Mouse (Mus musculus) myocyte (in vitro differentiated cells): ENCODE data around the gene Lrpap1.

Experiments used
- E2F4 ChIP-seq: IDR thresholded peaks from one replicate; pipeline ENCODE4 v1.6.1; 2011; ENCODE audit warnings: mild to moderate bottlenecking, control low read depth, moderate library complexity; ENCODE audit not compliant: insufficient read depth
- POLR2A ChIP-seq: IDR thresholded peaks from one replicate; pipeline ENCODE4 v1.6.1; 2011; ENCODE audit warnings: low read depth, mild to moderate bottlenecking, control low read depth, moderate library complexity; ENCODE audit not compliant: insufficient read length
- POLR2AphosphoS2 ChIP-seq: IDR thresholded peaks from one replicate; pipeline ENCODE4 v1.6.1; 2011; ENCODE audit warnings: low read depth, control low read depth; ENCODE audit not compliant: insufficient read length
- USF1 ChIP-seq: IDR thresholded peaks from one replicate; pipeline ENCODE4 v1.6.1; 2011; ENCODE audit warnings: low read depth, mild to moderate bottlenecking, control low read depth, moderate library complexity

DNA sequence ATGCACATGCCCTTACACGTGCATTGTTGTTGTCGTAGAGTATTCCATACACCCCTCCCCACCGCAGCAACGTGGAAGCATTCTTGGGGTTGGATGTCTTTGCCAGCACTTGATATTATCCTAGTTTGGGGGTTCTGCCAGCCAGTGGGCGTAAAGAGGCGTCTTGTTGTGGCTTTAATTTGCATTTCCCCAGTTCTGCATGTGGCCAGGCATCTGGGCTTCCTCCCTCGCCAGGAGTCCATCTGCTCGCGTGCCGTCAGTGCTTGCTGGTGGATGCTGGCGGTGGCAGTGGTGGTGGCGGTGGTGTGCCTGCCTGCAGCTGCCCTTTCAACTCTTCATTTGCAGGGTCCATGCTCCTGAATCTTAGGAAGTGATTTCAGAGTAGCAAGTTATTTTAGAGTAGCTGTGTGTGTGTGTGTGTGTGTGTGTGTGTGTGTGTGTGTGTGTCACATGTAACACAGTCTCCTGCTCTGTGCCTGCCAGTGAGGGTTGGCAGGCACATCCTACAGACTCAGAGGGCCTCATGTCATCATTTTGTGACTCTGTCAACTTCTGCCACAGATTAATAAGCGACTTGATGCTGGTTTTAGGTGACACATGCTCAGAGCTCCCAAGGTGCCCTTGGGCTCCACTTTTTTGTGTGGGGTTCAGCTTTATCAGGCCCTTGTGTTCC lies 32.1 kb upstream of the Lrpap1 start:
- no peak for TF ChIP-seq POLR2A
- no peak for TF ChIP-seq E2F4
- TF ChIP-seq POLR2AphosphoS2, result no peak
- no peak for TF ChIP-seq USF1
